Mouse (Mus musculus) stomach, postnatal 0 days (tissue): ENCODE results near the gene Bsn.

Experiments
- CTCF ChIP-seq: IDR thresholded peaks from 2 replicates; pipeline ENCODE4 v1.5.1; 2016; ENCODE audit warnings: antibody characterized with exemption, low read depth, mild to moderate bottlenecking, moderate library complexity
- EP300 ChIP-seq: optimal IDR thresholded peaks from 2 replicates; pipeline ENCODE3; 2016; ENCODE audit warnings: antibody characterized with exemption

- TF ChIP-seq CTCF (peak; percentile 58), EP300 (no peak)
Observed at GRCm38 (mm10) chr9:108139963-108140695, 50.1 kb downstream of the Bsn start.
